Mouse (Mus musculus): ENCODE measurements around the gene Spon1.

DNA sequence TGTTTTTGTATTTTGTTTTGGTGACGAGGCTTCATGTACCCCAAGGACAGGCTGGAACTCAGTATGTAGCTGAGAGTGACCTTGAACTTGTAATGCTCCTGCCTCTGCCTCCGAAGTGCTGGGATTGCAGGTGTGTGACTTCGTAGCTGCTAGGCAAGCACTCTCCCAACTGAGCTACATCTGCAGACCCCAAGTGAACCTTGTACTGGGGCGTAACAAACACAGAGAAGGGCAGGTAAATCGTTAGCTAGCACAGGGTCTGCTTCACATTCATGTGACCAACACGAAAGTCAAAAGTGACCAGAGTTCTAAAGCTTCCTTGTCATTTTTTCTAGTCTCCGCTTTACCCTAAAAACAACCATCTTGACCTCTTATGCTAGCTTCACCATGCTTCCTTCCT, 145.1 kb downstream of the Spon1 start:
- no peak for TF ChIP-seq MAFK (IDR thresholded peaks at IDR 0.05; ENCODE audit: borderline replicate concordance, low read depth, low read length)
- TF ChIP-seq GATA1 (IDR thresholded peaks at IDR 0.05; ENCODE audit: low read depth, low read length), result no peak
- TF ChIP-seq EP300 (IDR thresholded peaks at IDR 0.05; ENCODE audit: low read depth in 1 of 2, low read length in 2 of 2), result no peak
- TF ChIP-seq POLR2A (IDR thresholded peaks at IDR 0.05; ENCODE audit: control insufficient read depth in 1 of 2, insufficient read depth in 1 of 2, low read depth in 1 of 2, low read length in 2 of 2, poor library complexity in 1 of 2), result no peak
- TF ChIP-seq CTCF (IDR thresholded peaks at IDR 0.05 in 2 of 3, conservative IDR thresholded peaks at IDR 0.05 in 1 of 3; ENCODE audit: control insufficient read depth in 1 of 3, insufficient read depth in 1 of 3, low read depth in 2 of 3, low read length in 3 of 3, poor library complexity in 1 of 3, severe bottlenecking in 1 of 3), result no peak
- TF ChIP-seq TBP (IDR thresholded peaks at IDR 0.05; ENCODE audit: low read depth, low read length), result no peak
- TF ChIP-seq BHLHE40 (IDR thresholded peaks at IDR 0.05; ENCODE audit: borderline replicate concordance, low read depth, low read length), result no peak
- TF ChIP-seq MAX (IDR thresholded peaks at IDR 0.05; ENCODE audit: low read length), result no peak
- TF ChIP-seq E2F4 (IDR thresholded peaks at IDR 0.05; ENCODE audit: borderline replicate concordance, low read depth, low read length), result no peak
- TF ChIP-seq POLR2AphosphoS5 (IDR thresholded peaks at IDR 0.05; ENCODE audit: borderline replicate concordance, low read depth, low read length), result no peak

Data from MEL (cell line).